Mouse (Mus musculus): Measurements from ENCODE around the gene Npb.

DNA sequence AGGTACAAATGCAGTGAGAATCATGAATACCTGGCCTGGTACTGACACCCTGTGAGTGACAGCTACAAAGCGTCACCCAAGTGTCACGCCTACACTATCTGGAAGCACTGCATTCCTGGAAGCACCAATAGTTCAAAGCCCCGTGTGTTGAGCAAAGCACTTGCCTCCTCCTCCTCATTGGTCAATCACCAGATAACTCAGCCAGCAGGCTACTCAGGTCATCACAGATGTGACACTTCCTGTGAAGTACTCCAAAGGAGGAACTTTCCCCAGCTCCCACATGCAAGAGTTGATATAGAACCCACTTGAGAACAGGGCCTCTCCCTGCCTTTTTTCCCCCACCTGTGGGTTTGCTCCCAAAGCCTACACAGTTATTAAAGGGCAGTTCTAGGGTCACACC lies 37.2 kb upstream of the Npb start:
- TF ChIP-seq MAFK (IDR thresholded peaks at IDR 0.05; ENCODE audit: insufficient read depth, low read depth, low read length) = no peak
- no peak for TF ChIP-seq CHD2 (IDR thresholded peaks at IDR 0.05; ENCODE audit: low read depth, low read length)
- TF ChIP-seq ZC3H11A (IDR thresholded peaks at IDR 0.05; ENCODE audit: borderline replicate concordance, low read depth, low read length) = no peak
- no peak for TF ChIP-seq ZNF384 (IDR thresholded peaks at IDR 0.05; ENCODE audit: low read depth, low read length)
- TF ChIP-seq HCFC1 (IDR thresholded peaks at IDR 0.05; ENCODE audit: borderline replicate concordance, insufficient read depth, low read length) = no peak
